Mouse (Mus musculus) bone marrow, adult 2 months (tissue): ENCODE measurements around the gene Ttc9c.

Source experiments
- CTCF ChIP-seq: fragments of 200-500 bp; IDR thresholded peaks from 2 replicates; pipeline ENCODE4 v1.5.1; 2011; ENCODE audit warnings: low read length, control low read depth; ENCODE audit not compliant: control insufficient read depth, insufficient read depth
- POLR2A ChIP-seq: fragments of 200-500 bp; IDR thresholded peaks from 2 replicates; pipeline ENCODE4 v1.6.1; 2011; ENCODE audit warnings: low read depth, mild to moderate bottlenecking, control low read depth, low read length, borderline replicate concordance; ENCODE audit not compliant: control insufficient read depth

DNA sequence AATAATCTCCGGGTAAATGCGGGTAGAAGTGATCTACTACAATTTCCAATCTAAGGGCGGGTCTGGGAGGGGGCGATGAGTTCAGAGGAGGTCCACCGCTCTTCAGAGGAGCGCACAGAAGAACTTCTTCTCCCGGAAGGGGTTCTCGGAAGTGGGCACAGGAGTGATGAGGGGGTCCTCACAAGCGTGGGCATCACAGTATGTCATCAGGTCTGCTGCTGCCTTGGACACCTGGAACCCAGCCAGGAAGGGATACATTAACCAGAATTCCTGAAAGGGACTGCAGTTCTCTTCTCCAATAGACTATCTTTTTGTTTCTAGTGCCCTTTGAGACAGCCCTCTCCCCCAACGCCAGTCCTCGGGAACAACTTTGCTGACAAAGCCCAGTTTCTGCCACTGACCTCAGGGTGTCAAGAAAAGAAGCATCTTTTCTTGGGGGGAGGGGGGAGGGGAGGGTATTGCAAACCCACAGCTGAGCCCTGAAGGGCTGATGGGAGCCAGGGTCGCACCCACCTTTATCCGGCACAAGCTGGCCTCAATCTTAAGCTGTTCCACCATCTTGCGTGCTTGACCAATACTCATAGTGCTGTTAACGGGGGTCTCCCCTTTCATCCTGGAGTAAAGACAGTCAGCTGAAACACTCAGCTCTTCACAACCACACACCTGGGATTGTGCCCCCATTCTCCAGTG lies 19.1 kb upstream of the Ttc9c start:
- TF ChIP-seq CTCF (no peak), POLR2A (no peak)
